In the genomic region with DNA sequence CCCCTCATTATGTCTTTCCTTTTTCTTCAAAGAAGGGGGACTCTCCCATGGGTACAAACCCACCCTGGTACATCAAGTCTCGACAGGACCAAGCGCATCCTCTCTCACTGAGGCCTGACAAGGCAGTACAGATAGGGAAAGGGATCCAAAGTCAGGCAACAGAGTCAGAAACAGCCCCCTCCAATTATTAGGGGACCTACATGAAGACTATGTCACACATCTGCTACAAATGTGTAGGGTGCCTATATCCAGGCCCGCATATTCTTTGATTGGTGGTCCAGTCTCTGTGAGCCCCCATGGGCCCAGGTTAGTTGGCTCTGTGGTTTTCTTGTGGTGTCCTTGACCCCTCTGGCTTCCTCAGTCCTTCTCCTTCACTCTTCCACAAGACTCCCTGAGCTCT, we compare ENCODE assay signal across 19 mouse cellular contexts.
"Had no signal": no experiment of that assay in that cellular context is flagged by ENCODE, and none has a peak within 500 bp of the region (broad histone marks: within the 10 kb centered on the region; RNA-seq: fewer than 3 reads in every experiment).

No protein-coding gene starts in this region.

- H3K4me2 ChIP-seq: liver, embryonic 15.5 days; lung, embryonic 14.5 days; midbrain, embryonic 11.5 days; midbrain, embryonic 13.5 days; neural tube, embryonic 13.5 days; neural tube, embryonic 15.5 days had no signal

- DNase-seq: lung, adult 18-20 months; lung, embryonic 14.5 days; lung, postnatal 10 days; lung, postnatal 4 days; retina, postnatal 1 day; right cerebral cortex, adult 18-20 months; right cerebral cortex, postnatal 25 days; right cerebral cortex, postnatal 4 days; spleen, adult 18-20 months; thymus, adult 18-20 months; thymus, postnatal 14 days; thymus, postnatal 36 days had no signal

- H3K9ac ChIP-seq: liver, embryonic 15.5 days; lung, embryonic 14.5 days; midbrain, embryonic 13.5 days; neural tube, embryonic 13.5 days; neural tube, embryonic 15.5 days had no signal

- H3K4me3 ChIP-seq: liver, embryonic 15.5 days; midbrain, embryonic 13.5 days; myocyte; neural tube, embryonic 13.5 days; neural tube, embryonic 15.5 days had no signal

- H3K27me3 ChIP-seq: neural tube, embryonic 13.5 days; neural tube, embryonic 15.5 days had no signal

- H3K9me3 ChIP-seq: liver, embryonic 15.5 days had no signal

- H3K36me3 ChIP-seq: liver, embryonic 15.5 days; midbrain, embryonic 13.5 days; neural tube, embryonic 13.5 days; neural tube, embryonic 15.5 days had no signal

- H3K27ac ChIP-seq: liver, embryonic 15.5 days; midbrain, embryonic 13.5 days; neural tube, embryonic 13.5 days; neural tube, embryonic 15.5 days had no signal

- ATAC-seq: midbrain, embryonic 13.5 days; midbrain, embryonic 16.5 days had no signal

- H3K4me1 ChIP-seq: liver, embryonic 15.5 days; midbrain, embryonic 13.5 days; neural tube, embryonic 13.5 days; neural tube, embryonic 15.5 days had no signal
